Mouse (Mus musculus): Measurements from ENCODE around the gene Slc25a15.

The Slc25a15 gene

DNA sequence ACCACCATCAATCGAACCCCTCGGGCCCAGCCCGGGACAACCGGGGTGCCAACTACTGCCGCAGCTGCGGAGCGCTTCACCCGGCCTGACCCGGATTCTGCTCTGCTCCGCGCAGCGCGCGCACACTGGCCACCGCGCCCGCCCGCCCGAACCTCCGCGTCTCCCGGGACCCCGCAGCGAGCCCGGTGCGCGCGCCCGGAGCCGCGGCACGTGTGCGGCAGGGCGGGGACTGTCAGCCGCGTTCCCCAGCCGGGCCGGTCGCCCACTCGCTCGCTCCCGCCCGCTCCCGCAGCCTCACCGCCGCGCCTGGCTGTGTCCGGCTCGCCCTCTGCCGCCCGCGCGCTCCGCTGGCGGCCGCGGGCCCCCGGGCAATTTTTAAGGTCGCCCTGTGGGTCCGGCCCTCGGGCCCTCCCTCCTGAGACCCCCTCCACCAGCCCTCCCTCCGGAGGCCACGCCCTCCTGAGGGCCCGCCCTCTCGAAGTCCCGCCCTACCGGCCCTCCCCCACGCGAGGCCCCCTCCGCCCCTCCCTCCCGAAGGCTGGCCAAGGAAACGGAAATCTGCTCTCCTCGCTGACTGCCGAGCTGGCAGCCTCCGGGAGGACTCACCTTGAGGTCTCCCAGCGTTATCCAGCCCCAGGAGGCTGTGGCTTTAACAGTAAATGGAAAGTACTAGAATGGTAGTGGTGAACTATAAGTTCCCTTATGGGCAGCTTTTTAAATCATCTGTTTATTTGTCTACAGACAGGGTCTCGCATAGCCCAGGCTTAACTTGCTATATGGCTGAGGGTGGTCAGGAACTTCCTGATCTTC is at the start of gene Slc25a15:
Slc25a15 (minus strand) TSS at position 456 of the 810 bp plus-strand sequence.
- DNase-seq: peak; percentile 92

DNA sequence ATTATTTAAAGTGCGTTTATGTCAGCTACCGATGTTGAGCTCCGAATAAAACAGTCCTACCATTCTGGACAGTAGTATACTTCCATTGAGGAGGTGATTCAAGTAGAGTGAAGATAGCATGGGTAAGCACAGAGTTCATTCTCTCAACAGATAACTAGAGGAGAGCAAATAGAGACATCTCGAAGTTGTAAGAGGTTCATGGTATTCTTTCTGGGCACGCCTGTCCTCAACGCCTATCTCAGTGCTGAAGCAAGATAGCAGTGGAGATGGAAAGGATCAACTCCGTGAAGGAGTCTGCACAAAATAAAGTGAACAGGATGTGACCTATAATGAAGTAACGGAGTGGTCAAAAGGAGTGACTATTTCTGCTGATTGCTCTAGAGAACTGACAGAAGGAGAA is 13.6 kb upstream of the Slc25a15 start:
- DNase-seq: peak; percentile 20

DNA sequence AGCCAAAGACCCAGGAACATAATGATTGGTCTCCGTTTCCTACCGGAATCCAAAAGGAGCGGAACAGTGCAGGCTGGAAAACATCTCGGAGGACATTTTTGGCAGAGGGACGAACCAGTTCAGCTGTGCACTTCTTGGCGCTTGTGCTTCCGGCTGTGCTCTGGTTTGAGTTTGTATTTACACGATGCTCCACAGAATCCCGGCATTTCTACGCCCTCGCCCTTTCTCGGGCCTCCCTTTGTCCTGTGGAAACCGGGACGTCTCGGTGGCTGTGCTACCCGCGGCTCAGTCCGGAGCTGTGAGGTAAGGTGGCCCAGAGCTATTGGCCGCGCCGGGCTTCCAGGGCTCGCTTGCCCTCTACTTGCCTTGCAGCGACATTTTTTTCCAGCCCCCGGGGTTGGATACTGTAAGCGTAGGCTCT is 12.9 kb upstream of the Slc25a15 start, which contains the start of gene Mrps31:
Mrps31 (plus strand) TSS at position 80 of the 421 bp plus-strand sequence.
- peak; percentile 79 for DNase-seq

DNA sequence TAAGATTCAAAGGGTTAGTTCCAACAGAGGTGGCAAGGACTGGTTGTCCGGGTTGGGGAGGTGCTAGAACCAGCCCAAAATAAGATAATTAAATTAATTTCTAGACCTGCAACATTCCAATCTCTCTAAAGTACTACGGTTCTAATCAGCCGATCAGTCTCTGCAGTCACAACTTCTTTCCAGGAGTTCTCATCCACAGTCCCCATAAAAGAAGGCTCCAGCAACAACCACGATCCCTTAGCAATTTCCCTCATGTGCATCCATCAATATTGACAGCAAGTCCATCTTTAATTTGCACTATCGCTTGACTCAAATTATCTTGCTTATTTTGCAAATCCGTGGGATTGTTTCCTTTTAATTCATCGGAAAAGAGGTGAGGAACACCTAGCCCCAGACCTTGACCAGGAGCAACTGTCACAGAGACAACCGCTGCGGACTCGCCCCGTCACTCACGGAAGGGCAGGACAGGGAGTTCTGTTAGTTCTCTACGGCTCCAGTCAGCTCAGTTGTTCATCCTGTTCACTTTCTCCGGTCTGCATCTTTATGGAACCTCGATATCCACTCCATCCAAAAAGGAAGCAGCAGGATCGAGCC is 12.4 kb upstream of the Slc25a15 start:
- DNase-seq: no peak

DNA sequence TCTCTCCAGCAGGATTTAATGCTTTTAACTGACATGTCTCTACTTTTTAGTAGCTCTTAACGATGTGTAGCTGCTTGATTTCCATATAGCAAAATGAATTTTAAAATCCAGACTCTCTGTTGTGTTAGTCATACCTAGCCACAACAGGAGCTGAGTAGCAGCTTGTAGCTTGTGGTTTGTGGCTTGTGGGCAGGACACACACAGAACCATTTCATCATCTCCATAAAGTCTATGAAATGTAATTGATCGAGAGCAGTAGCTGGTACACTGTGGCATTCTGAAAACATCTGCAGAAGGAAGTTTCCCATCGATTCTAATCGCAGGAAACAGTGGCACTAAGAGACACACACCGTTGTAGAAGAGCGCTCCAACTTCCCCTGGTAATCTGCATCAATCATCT is 7.3 kb upstream of the Slc25a15 start:
- no peak for DNase-seq

DNA sequence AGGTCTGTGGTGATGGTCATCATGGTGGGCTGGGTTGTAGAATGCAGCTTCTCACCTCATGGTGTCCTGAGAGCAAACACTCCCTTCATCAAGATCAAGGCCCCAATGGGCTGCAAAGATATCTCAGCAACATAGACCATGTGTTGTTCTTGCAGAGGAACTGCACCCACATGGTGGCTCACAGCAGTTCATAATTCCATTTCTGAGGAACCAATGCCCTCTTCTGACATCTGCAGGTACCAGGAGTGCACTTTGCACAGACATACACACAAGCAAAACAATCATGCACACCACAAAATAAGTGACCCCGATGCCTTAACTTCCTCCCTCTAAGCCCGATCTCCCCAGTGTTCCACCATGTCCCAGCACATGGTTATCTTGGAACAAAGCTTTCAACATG is 4.8 kb upstream of the Slc25a15 start:
- no peak for DNase-seq

DNA sequence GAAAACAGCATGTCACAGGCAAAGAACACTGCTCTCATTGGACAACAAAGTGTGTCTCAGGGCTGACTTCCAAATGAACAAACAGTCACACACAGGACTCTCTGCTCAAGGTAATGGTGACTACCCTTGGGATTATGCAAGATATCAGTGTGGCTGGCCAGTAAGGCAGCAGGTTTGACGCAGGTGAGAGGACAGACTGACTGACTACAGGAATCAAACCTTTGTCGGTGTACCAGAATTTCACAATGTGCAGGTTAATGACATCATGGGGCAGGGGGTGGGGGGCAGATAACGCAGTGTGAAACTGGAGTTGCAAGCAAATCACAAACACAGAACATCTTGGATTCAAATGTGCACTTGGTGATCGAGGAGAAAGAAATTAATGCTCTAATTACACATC is 2.2 kb upstream of the Slc25a15 start:
- DNase-seq: no peak

DNA sequence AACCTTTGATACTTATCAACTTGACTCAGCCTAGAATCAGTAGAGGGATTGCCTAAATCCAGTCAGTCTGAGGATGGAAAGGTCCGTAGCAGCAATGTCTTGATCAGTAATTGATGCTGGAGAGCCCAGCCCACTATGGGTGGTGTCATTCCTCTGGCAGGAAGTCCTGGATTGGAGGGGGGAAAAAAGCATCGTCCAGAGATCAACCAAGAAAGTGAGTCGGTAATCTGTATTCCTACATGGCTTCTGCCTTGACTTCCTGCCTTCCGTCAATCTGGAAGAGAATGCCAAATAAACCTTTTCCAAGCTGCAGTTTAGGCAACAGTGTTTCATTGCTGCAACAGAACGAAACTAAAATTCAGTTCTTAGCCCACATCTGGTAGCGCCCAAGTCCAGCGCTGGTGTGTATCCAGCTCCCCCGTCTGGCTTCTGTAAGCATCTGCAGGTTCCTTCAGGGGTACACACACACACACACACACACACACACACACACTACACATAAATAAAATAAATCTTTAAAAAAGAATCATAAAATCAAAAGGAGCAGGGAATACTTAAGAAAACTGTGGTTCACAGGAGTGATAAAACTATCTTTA is 986 bp upstream of the Slc25a15 start:
- no peak for DNase-seq

DNA sequence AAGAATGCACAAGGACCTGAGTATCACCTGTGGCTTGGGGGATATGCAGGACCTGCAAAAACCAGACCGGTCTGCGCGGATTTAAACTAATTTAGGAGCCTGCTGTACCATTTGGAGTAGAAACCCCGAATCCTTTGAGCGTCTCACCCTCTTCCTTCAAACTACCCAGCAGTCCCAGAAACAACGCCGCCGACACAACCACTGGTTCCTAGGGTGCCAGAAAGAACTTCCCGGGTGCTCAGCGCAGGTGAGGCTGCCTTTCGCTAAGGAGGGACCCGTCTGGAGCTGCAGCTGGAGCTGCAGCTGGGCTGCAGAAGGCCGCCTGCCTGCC is 621 bp downstream of the Slc25a15 start:
- DNase-seq: no peak

DNA sequence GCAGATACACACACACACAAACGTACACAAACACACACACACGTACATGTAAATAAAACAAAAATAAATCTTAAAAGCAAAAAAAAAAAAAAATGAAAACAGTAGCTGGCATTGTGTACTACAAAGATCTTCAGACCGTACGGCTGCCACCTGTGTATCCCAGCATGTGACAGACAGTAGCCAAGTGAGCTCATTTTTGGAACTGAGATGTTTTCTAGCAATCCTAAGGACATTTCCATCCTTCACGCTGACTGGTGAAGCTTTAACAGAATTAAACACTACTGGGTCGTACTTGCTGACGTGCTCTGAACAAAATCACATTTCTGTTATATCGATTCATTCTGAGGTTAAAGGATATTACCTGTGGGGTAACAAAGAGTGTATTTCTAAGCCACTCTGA is 3.1 kb downstream of the Slc25a15 start:
- DNase-seq: no peak

DNA sequence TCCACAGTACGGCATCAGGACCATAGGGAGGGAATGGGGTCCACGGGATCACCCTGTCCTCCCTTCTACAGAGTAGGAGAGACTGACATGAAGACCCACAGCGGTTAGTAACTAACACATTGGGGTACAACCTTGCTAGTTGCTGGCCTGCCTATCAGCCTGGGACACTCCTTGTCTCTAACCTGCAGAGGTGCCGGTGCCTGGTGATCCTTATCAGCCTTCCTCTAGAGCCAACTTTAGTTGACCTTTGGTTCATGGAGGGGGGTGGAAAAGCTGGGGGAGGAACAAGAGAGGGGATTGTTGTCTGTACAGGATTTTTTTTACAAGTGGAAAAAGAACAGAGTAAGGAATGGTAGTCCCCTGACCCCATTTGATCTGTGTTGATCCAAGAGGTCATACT is 3.9 kb downstream of the Slc25a15 start:
- peak; percentile 27 for DNase-seq

DNA sequence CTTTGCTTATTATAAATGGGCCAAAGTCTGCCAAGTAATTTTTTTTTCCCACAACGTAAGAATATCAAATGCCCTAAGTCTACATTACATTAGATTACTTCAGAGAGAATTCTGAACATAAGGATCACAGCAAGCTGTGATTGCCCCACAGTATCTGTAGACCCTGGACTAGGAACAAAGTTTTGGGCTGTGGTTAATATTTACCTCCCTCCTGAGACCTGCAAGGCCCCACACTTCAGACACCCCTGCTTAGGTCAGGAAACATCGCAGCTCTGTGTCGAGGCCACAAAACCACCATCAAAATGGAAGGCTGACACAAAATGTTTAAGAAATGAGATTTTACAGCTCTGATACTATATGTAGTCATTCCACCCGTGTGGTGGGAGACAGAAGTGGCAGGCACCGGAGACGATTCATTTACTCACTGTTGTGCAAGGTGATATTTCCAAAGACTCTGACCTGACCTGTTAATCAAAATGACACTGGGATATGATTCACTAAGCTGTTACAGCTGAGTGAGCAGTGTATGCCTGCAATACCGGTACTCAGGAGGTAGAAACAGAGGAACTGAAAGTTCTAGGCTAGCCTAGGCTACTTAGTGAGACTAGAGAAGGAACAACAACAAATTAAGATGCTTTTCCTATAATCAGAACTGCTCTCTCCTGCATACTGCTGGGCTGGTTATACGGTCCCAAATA is 7.5 kb downstream of the Slc25a15 start:
- DNase-seq: no peak

DNA sequence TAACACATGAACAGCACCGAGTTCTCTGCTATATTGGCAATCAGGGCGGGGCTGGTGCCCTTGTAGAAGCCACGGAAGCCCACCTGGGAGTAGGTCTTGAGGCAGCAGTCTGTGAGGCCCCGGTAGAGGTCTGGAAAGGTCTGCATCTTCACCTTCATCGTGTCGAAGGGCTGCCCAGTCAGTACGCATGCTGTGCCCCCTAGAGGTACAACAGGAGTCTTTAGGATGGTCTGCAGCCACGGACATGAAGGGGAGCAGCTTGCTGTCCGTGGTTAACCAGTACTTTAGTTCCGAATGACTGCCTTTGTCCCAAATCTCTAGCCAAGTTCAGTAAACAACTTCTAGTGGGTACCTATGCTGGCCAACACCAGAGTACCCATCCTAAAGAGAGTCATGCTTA is 8.5 kb downstream of the Slc25a15 start:
- DNase-seq: no peak

DNA sequence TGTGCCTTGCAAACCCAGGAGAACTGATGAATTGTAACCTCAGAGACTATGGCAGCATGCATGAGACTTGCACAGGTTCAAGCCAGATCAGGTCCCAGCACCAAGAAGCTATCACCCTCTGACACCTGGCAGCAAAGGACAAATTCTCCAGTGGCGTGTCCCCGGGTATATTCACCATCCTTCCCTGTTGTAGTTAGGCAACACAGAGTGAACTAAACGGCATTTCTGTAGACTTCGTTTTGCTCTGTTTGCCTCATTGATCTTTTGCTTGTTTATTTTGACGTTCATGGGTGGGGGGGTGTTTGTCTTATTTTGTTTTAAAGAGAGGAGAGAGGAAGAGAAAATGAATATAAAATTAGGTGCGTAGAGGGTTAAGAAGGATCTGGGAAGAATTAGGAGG is 13.2 kb downstream of the Slc25a15 start:
- no peak for DNase-seq

DNA sequence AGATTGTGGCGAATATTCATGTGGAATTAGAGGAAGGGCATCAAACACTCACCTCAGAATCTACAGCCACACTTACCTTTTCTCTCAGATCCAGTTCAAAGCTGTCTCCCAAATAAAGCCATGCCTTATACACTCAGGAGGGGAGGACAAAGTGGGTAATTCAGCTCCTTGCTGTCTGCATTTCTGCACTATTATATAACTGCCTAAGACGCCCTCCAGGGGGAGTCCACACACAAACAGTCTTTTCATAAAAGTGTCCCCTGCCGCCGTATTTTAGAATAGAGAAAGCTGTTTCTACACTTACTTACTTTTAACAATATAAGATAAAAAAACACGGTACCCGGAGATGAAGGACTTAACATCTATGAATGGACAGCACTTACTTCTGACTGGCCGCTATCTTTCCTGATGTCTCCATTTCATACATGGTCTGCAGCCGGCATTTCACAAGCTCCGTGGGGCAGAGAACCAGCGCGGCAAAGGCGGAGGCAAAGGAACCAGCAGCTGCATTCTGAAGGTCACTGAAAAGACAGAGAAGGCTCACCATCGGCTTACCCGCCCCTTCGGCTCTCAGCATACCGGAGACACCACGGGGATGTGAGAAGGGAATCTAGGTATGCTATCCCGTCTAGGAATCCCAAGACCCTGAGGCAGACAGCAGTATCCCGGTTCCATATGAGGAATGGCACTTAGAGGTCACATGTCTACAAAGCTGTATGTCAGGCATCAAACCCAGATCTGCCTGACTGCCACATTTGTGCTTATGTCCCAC is 15.4 kb downstream of the Slc25a15 start:
- DNase-seq: no peak

DNA sequence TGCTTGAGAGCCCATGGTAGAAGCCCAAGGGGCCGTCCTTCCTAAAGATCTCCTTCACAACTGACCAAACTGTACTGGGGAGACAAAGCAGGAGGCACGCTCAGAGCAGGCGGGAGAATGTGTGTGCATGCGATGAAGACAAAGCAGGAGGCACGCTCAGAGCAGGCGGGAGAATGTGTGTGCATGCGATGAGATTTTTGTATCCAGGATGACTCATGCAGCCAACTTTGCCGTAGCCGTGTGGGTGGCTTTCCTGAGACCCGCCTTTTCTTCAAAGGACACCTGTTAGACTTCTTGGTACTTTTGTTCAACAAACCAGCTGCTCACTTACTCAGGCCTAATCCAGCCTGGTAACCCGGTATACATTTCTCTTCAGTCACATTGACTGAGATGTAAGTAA is 17.5 kb downstream of the Slc25a15 start:
- DNase-seq: no peak

DNA sequence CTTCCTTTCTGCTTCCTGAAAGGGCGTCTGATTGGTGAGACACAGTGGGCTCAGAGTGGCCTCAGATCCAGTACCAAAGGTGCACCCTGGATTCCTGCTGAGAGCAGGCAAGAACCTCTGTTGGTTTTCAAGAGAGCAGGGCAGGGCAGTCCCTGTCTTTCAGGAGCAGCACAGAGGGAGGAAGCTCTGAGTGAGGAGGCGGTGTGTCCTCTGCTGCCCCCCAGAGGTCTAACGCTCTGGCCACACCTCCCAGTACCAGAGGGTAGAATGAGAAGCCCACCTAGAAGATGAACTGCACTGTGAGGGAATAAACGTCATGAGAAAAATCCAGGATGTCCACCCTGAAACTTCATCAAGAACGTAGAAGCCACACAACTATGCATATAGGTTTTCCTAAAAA is 21.5 kb downstream of the Slc25a15 start:
- peak; percentile 48 for DNase-seq

DNA sequence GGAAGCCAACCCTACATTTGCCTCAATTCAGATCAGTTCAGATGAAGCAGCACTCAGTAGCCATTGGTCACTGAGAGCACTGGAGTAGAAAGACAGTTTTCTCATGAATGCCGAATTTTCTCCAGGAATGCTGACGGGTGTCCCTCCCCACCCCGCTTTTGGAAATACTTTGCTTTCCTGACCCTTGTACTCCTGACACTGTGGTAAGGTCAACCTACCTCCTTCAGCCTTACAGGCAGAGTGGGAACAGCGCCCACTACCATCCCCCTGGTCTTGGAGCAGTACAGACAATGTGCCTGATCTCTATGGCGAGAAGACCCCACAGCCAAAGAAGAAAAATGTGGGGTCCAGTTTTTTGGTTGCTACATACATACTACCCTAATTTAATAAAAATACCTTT is 22.1 kb downstream of the Slc25a15 start:
- DNase-seq: no peak

DNA sequence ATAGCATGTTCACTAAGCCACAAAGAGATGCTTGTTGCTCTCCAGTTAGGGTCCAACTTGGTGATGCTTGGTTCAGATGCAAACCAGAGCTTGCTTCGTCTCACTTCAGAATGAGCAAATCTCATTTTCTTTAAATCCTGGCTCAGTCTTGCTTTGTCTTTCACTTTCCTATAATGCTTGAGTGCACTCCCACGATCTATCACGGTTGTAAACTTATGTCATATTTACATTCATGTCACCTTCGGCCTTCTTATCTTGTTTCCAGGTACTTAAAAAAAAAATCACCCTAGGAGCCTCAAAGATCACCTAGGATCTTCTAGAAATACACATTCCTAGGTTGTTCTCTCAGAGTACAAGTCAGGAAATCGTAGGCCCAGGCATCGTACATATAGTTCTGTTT is 38.5 kb downstream of the Slc25a15 start:
- no peak for DNase-seq

DNA sequence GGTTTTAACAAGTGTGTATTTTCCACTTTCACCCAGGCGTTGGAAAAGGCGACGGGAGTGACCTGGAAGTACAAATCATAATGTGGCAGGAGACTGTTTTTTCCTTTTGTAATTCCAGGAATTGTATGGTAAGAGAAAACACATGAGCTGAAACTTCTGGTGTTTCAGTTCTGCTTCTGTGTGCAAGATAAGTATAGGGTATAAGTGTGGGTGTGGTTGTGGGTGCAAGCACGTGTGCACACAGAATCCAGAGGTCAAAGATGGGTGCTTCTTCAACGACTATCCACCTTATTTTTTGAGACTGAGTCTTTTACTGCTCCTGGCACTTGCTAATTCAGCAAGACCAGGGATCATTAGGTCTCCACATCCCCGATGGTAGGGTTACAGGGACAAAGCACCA is 39.0 kb downstream of the Slc25a15 start:
- DNase-seq: no peak

DNA sequence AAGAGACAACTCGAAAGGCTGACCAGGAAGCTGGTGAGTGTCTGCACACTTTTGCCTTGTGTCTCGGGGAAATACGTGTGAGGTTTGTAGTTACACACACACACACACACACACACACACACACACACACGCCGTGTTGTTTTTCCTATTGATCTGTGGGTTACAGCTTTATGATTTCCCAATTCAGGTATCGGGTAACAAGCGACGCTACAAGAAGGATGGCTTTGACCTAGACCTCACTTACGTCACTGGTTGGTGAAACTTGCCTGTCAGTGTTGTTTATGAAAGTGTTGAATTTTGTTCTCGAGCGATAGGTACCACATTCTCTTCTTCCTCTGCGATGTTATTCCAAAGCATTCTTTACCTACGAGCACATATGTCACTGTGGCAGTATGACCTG is 63.0 kb downstream of the Slc25a15 start:
- no peak for DNase-seq

Measured in liver (tissue).